Mouse (Mus musculus): ENCODE measurements around the gene Sec24a. TPM values are rescaled to one million over a fixed set of nuclear protein-coding genes. Genes with fewer than 3 reads are reported as not detected.

Gene Sec24a
- 26.1 and 34.4 TPM in 2 replicates for polyA plus RNA-seq (2012; rRNA removed; ENCODE audit: low replicate concordance)

GRCm38 (mm10) chr11:51763213-51763907 is at the start of gene Sec24a, which contains the start of gene Sar1b:
Sec24a (minus strand) TSS chr11:51763634.
Sar1b (plus strand) TSS chr11:51763687.

GRCm38 (mm10) chr11:51688330-51689328 is 74.8 kb downstream of the Sec24a start, which contains the start of gene 0610009B22Rik:
0610009B22Rik (minus strand) TSS chr11:51688874.

GRCm38 (mm10) chr11:51650691-51651515 is 112.5 kb downstream of the Sec24a start, which contains the start of the genes N4bp3 and D930048N14Rik:
N4bp3 (minus strand) TSS chr11:51650842.
D930048N14Rik (plus strand) TSS chr11:51650954.

Other genes starting within 250 kb of the Sec24a start
- gene Phykpl, start 178.9 kb downstream of the Sec24a start, polyA plus RNA-seq (2012; rRNA removed; ENCODE audit: low replicate concordance): 14.5 and 15.1 TPM in 2 replicates
- 168 and 431 TPM in 2 replicates for gene Hnrnpab, start 156.8 kb downstream of the Sec24a start, polyA plus RNA-seq (2012; rRNA removed; ENCODE audit: low replicate concordance)
- 52.1 and 58.5 TPM in 2 replicates for gene Nhp2, start 143.9 kb downstream of the Sec24a start, polyA plus RNA-seq (2012; rRNA removed; ENCODE audit: low replicate concordance)
- 39.5 and 58.5 TPM in 2 replicates for gene Rmnd5b, start 127.7 kb downstream of the Sec24a start, polyA plus RNA-seq (2012; rRNA removed; ENCODE audit: low replicate concordance)
- gene N4bp3, start 112.8 kb downstream of the Sec24a start, polyA plus RNA-seq (2012; rRNA removed; ENCODE audit: low replicate concordance): 5.3 and 6.5 TPM in 2 replicates
- 3.4 and 5.4 TPM in 2 replicates for gene D930048N14Rik, start 112.7 kb downstream of the Sec24a start, polyA plus RNA-seq (2012; rRNA removed; ENCODE audit: low replicate concordance)
- gene 0610009B22Rik, start 74.8 kb downstream of the Sec24a start, polyA plus RNA-seq (2012; rRNA removed; ENCODE audit: low replicate concordance): 1.7 and 3.0 TPM in 2 replicates
- 12.2 and 17.2 TPM in 2 replicates for gene Sar1b, start 53 bp upstream of the Sec24a start, polyA plus RNA-seq (2012; rRNA removed; ENCODE audit: low replicate concordance)
- gene Jade2, start 94.0 kb upstream of the Sec24a start, polyA plus RNA-seq (2012; rRNA removed; ENCODE audit: low replicate concordance): 4.6 and 5.0 TPM in 2 replicates
- gene Cdkn2aipnl, start 204.0 kb upstream of the Sec24a start, polyA plus RNA-seq (2012; rRNA removed; ENCODE audit: low replicate concordance): 11.2 and 14.0 TPM in 2 replicates
- gene Ube2b, start 237.1 kb upstream of the Sec24a start, polyA plus RNA-seq (2012; rRNA removed; ENCODE audit: low replicate concordance): 12.2 and 20.3 TPM in 2 replicates
- gene Cdkl3, start 240.6 kb upstream of the Sec24a start, polyA plus RNA-seq (2012; rRNA removed; ENCODE audit: low replicate concordance): 0.14 and 0.69 TPM in 2 replicates

All from duodenum, adult 2 months (tissue).